Mouse (Mus musculus): ENCODE results near the gene Sap30l. TPM values are rescaled to one million over a fixed set of nuclear protein-coding genes. Genes with fewer than 3 reads are reported as not detected.

The Sap30l gene
- polyA plus RNA-seq, 1 experiment from 2014 or later, result 7.9 TPM

DNA sequence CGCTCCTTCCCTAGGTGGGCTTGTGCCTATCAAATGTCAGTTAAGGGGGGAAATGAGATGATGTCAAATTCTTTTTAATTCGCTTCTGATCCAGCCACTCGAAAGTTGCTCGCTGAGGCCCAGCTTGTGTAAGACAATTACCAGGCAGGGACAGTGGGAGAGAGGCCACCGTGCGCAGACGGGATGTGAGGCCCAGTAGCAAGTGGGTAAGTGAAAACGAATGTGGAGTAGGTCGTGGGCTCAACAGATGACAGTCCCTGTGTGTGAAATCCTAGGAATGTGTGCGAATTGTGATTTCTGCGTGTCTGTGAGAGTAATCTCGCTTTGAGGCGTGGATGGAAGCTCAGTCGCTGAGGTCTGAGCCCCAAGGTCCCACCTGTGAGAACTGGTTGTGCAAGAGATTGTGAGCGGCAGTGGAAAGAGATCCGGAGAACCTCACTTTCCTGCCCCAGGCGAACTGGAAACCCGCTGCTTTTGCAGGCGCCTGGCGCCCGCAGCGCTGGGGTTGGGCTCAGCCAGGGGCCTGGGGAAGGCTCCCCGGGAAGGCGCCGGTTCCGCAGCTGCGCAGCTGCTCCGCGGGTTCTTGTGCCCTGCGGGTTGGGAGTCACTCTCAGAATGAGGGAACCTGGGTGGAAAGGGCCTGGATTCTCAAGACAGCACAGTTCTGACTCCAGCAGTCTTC lies 32.0 kb downstream of the Sap30l start:
- 1% methylated on average over 30 of the region's 30 CpGs for WGBS
- no peak for ATAC-seq

DNA sequence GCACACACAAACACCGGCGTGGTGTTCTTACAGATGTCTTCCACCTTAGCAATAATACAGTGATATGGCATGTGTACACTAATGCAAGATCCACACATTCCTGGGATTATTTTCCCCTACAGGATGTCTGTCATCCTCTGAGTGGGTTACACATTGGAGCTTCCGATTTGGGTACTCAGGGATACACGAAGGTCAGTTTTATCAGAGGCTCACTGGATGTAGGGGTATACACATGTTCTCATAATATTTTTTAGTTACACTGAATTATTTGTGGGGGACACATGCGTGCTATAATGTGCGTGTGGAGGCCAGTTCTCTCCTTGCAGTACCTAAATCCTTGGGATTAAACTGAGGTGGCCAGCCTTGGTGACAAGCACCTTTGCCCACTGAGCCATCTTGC lies 32.6 kb downstream of the Sap30l start:
- Histone ChIP-seq H3K9ac (replicated peaks; ENCODE audit: low read depth, low read length) (no peak overlapping the region), H3K4me1 (replicated peaks; ENCODE audit: control insufficient read depth, insufficient read depth, low read length) (peaks cover 12% of the 10 kb centered on the region; the same call in 1 of the 2 replicates), H3K36me3 (ENCODE audit: control insufficient read depth, insufficient read depth) (no peaks in the 10 kb centered on the region), H3K9me3 (ENCODE audit: control insufficient read depth, low read length) (no peaks in the 10 kb centered on the region), H3K4me2 (ENCODE audit: low read length) (no peak overlapping the region), H3K27me3 (replicated peaks; ENCODE audit: control insufficient read depth, insufficient read depth, low read length) (peaks cover 77% of the 10 kb centered on the region), H3K27ac (ENCODE audit: low read length) (no peak overlapping the region), H3K4me3 (replicated peaks; ENCODE audit: low read length) (no peak overlapping the region)
- no peak for ATAC-seq
- WGBS, result 4% methylated on average over 6 of the region's 6 CpGs

More for the DNA sequence above, 32.0 kb downstream of the Sap30l start:
- peaks cover 77% of the 10 kb centered on the region for H3K27me3 ChIP-seq (replicated peaks; ENCODE audit: control insufficient read depth, insufficient read depth, low read length)
- H3K4me3 ChIP-seq (replicated peaks; ENCODE audit: low read length), result no peak overlapping the region
- H3K4me1 ChIP-seq (replicated peaks; ENCODE audit: control insufficient read depth, insufficient read depth, low read length), result peaks cover 12% of the 10 kb centered on the region; the same call in 1 of the 2 replicates
- H3K27ac ChIP-seq (ENCODE audit: low read length), result no peak overlapping the region
- H3K36me3 ChIP-seq (ENCODE audit: control insufficient read depth, insufficient read depth), result no peaks in the 10 kb centered on the region
- no peak overlapping the region for H3K9ac ChIP-seq (replicated peaks; ENCODE audit: low read depth, low read length)
- no peaks in the 10 kb centered on the region for H3K9me3 ChIP-seq (ENCODE audit: control insufficient read depth, low read length)
- no peak overlapping the region for H3K4me2 ChIP-seq (ENCODE audit: low read length)

- Histone ChIP-seq H3K9ac (replicated peaks; ENCODE audit: low read depth, low read length) (no peak overlapping the region), H3K4me1 (replicated peaks; ENCODE audit: control insufficient read depth, insufficient read depth, low read length) (peaks cover 7% of the 10 kb centered on the region; the same call in 1 of the 2 replicates), H3K27me3 (replicated peaks; ENCODE audit: control insufficient read depth, insufficient read depth, low read length) (peaks cover 79% of the 10 kb centered on the region), H3K4me2 (ENCODE audit: low read length) (no peak overlapping the region), H3K27ac (ENCODE audit: low read length) (no peak overlapping the region), H3K36me3 (ENCODE audit: control insufficient read depth, insufficient read depth) (no peaks in the 10 kb centered on the region), H3K4me3 (replicated peaks; ENCODE audit: low read length) (no peak overlapping the region), H3K9me3 (ENCODE audit: control insufficient read depth, low read length) (no peaks in the 10 kb centered on the region)
- ATAC-seq, result no peak
- 4% methylated on average over 2 of the region's 2 CpGs for WGBS
Measured at GRCm38 (mm10) chr11:57835331-57835730, 33.9 kb downstream of the Sap30l start.

GRCm38 (mm10) chr11:57835931-57836330 lies 34.5 kb downstream of the Sap30l start:
- WGBS, result 17% methylated on average over 3 of the region's 3 CpGs
- Histone ChIP-seq H3K4me2 (ENCODE audit: low read length) (no peak overlapping the region), H3K36me3 (ENCODE audit: control insufficient read depth, insufficient read depth) (no peaks in the 10 kb centered on the region), H3K4me1 (replicated peaks; ENCODE audit: control insufficient read depth, insufficient read depth, low read length) (peaks cover 9% of the 10 kb centered on the region; the same call in 1 of the 2 replicates), H3K4me3 (replicated peaks; ENCODE audit: low read length) (no peak overlapping the region), H3K27ac (ENCODE audit: low read length) (no peak overlapping the region), H3K9me3 (ENCODE audit: control insufficient read depth, low read length) (no peaks in the 10 kb centered on the region), H3K9ac (replicated peaks; ENCODE audit: low read depth, low read length) (no peak overlapping the region), H3K27me3 (replicated peaks; ENCODE audit: control insufficient read depth, insufficient read depth, low read length) (peaks cover 79% of the 10 kb centered on the region)
- no peak for ATAC-seq

DNA sequence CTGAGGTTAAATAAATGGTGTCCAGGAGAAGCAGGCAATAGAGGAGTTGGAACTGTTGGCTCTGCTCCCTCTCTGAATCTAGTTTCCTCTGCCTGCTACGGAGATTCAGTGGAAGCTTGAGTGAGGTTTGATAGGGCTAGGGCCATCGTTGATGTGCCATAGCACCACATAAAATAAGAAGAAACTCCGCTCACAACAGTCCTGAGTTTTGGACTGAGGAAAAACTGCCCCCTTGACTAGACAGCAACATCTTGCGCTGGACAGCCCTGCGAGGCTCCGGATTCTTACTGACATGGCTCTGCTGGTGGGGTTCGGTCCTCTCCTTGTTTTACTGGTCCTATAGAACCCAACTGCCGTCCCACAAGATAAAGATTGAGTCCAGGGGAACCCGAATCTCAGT lies 35.0 kb downstream of the Sap30l start:
- WGBS, result 2% methylated on average over 9 of the region's 9 CpGs
- no peak overlapping the region for H3K4me3 ChIP-seq (replicated peaks; ENCODE audit: low read length)
- no peaks in the 10 kb centered on the region for H3K36me3 ChIP-seq (ENCODE audit: control insufficient read depth, insufficient read depth)
- ATAC-seq, result no peak
- H3K9ac ChIP-seq (replicated peaks; ENCODE audit: low read depth, low read length), result no peak overlapping the region
- peaks cover 74% of the 10 kb centered on the region for H3K27me3 ChIP-seq (replicated peaks; ENCODE audit: control insufficient read depth, insufficient read depth, low read length)
- no peaks in the 10 kb centered on the region for H3K9me3 ChIP-seq (ENCODE audit: control insufficient read depth, low read length)
- no peak overlapping the region for H3K4me2 ChIP-seq (ENCODE audit: low read length)
- H3K27ac ChIP-seq (ENCODE audit: low read length), result no peak overlapping the region
- H3K4me1 ChIP-seq (replicated peaks; ENCODE audit: control insufficient read depth, insufficient read depth, low read length), result peaks cover 10% of the 10 kb centered on the region; the same call in 1 of the 2 replicates

DNA sequence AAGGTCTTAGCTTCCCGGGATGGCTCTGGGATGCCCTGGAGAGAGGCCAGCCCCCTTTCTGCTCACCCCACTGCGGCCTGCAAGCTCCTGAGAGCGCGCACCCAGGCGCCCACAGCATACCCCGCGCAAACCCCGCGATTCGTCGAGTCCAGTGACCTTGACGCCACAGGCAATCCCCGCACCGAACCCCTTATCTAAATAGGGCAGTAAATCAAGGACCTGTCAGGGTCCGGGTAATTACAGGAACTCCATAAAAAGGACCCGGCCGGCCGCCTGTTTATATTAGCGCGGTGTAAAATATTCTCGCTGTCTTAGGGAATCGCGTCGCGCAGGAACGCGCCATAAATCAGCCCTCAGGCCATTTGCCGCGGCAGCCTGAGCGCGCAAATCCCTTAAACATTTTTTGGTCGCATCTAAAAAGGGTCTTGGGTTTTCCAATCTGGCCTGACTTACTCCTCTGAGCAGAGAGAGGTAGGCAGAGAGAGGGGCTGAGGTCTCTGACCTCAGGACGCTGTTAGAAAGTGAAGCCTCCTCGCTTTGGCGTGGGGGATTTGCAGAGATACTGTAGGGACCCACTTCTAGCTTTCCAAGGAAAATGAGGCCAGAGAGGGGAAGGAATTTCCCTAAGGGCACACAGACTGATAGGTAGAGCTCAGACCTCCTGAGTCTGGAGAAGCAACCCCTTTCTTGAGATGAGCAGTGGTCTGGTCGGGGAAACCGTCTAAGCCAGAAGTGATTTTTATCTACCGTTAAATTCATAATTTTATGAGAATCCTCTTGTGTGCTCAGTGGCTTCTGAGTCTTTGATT lies 35.6 kb downstream of the Sap30l start:
- no peak overlapping the region for H3K9ac ChIP-seq (replicated peaks; ENCODE audit: low read depth, low read length)
- peaks cover 71% of the 10 kb centered on the region for H3K27me3 ChIP-seq (replicated peaks; ENCODE audit: control insufficient read depth, insufficient read depth, low read length)
- ATAC-seq, result no peak
- H3K4me1 ChIP-seq (replicated peaks; ENCODE audit: control insufficient read depth, insufficient read depth, low read length), result peaks cover 10% of the 10 kb centered on the region; the same call in 1 of the 2 replicates
- no peaks in the 10 kb centered on the region for H3K36me3 ChIP-seq (ENCODE audit: control insufficient read depth, insufficient read depth)
- H3K4me2 ChIP-seq (ENCODE audit: low read length), result no peak overlapping the region
- H3K27ac ChIP-seq (ENCODE audit: low read length), result no peak overlapping the region
- 1% methylated on average over 38 of the region's 38 CpGs for WGBS
- no peaks in the 10 kb centered on the region for H3K9me3 ChIP-seq (ENCODE audit: control insufficient read depth, low read length)
- 0 out of 2 replicates have a peak overlapping the region, but pooled peaks have one; percentile 5 for H3K4me3 ChIP-seq (replicated peaks; ENCODE audit: low read length)

- Histone ChIP-seq H3K27ac (ENCODE audit: low read length) (no peak overlapping the region), H3K4me3 (replicated peaks; ENCODE audit: low read length) (no peak overlapping the region), H3K9ac (replicated peaks; ENCODE audit: low read depth, low read length) (no peak overlapping the region), H3K27me3 (replicated peaks; ENCODE audit: control insufficient read depth, insufficient read depth, low read length) (peaks cover 69% of the 10 kb centered on the region), H3K36me3 (ENCODE audit: control insufficient read depth, insufficient read depth) (no peaks in the 10 kb centered on the region), H3K9me3 (ENCODE audit: control insufficient read depth, low read length) (no peaks in the 10 kb centered on the region), H3K4me1 (replicated peaks; ENCODE audit: control insufficient read depth, insufficient read depth, low read length) (peaks cover 10% of the 10 kb centered on the region; the same call in 1 of the 2 replicates), H3K4me2 (ENCODE audit: low read length) (no peak overlapping the region)
- WGBS, result 4% methylated on average over 22 of the region's 22 CpGs
- no peak for ATAC-seq
Measured at GRCm38 (mm10) chr11:57837861-57838680, 36.6 kb downstream of the Sap30l start.

DNA sequence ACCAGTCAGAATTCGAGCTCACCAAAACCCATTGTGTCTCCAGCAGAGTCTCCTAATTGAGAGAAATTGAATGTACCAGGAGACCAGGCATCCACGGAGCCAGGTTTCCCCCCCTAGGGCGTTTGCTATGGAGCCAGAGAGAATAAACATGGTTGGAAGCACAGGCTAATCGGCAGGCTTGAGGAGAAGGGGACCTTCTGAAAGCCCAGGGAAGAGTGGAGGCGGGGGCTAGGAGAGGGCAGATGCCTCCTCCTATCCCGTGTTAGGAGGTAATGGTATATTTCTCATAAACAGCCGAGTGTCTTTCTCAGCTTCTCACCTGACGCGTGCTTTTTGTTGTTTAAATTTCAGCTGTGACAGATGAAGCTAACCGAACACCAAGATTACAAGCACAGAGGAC lies 39.5 kb downstream of the Sap30l start:
- H3K4me1 ChIP-seq (replicated peaks; ENCODE audit: control insufficient read depth, insufficient read depth, low read length), result peaks cover 8% of the 10 kb centered on the region; the same call in 1 of the 2 replicates
- H3K27me3 ChIP-seq (replicated peaks; ENCODE audit: control insufficient read depth, insufficient read depth, low read length), result peaks cover 45% of the 10 kb centered on the region
- no peak for ATAC-seq
- H3K9me3 ChIP-seq (ENCODE audit: control insufficient read depth, low read length), result no peaks in the 10 kb centered on the region
- H3K9ac ChIP-seq (replicated peaks; ENCODE audit: low read depth, low read length), result no peak overlapping the region
- H3K27ac ChIP-seq (ENCODE audit: low read length), result no peak overlapping the region
- no peaks in the 10 kb centered on the region for H3K36me3 ChIP-seq (ENCODE audit: control insufficient read depth, insufficient read depth)
- peak overlapping the region; percentile 12; the same call in 1 of the 2 replicates for H3K4me2 ChIP-seq (ENCODE audit: low read length)
- 8% methylated on average over 10 of the region's 10 CpGs for WGBS
- H3K4me3 ChIP-seq (replicated peaks; ENCODE audit: low read length), result no peak overlapping the region

DNA sequence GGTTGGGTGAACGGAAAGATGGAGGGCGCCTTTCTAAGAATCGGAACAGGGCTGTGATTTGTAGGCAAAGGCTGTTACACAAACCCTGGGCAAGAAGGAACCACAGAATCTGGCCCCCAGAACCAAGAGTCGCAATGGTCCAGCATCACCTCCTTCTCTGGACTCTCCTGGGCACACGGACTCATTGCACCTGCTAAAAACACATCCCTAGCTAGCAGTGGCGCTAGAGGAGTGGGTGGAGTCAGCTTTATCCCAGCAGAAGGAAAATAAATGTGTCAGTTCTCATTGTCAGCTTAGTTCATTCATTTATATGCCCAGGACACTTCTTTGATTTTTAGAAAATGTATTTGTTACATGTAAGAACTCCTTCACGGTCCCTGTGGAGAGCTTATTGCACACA lies 40.0 kb downstream of the Sap30l start:
- Histone ChIP-seq H3K9ac (replicated peaks; ENCODE audit: low read depth, low read length) (no peak overlapping the region), H3K4me1 (replicated peaks; ENCODE audit: control insufficient read depth, insufficient read depth, low read length) (peaks cover 8% of the 10 kb centered on the region; the same call in 1 of the 2 replicates), H3K27me3 (replicated peaks; ENCODE audit: control insufficient read depth, insufficient read depth, low read length) (peaks cover 41% of the 10 kb centered on the region), H3K4me2 (ENCODE audit: low read length) (peak overlapping the region; percentile 12; the same call in 1 of the 2 replicates), H3K9me3 (ENCODE audit: control insufficient read depth, low read length) (no peaks in the 10 kb centered on the region), H3K4me3 (replicated peaks; ENCODE audit: low read length) (no peak overlapping the region), H3K36me3 (ENCODE audit: control insufficient read depth, insufficient read depth) (no peaks in the 10 kb centered on the region), H3K27ac (ENCODE audit: low read length) (no peak overlapping the region)
- ATAC-seq, result no peak
- 15% methylated on average over 7 of the region's 7 CpGs for WGBS

All from forebrain, embryonic 16.5 days (tissue).